Mouse (Mus musculus) lung, adult 18-20 months (tissue): Measurements from ENCODE around the gene Gm20388.

Experiments
- DNase-seq, 2 experiments: peaks; one replicate each; pipeline ENCODE4 v3.0.0; 2022; ENCODE audit warnings: mixed read lengths in 2 of 2

Gm20388 gene

DNA sequence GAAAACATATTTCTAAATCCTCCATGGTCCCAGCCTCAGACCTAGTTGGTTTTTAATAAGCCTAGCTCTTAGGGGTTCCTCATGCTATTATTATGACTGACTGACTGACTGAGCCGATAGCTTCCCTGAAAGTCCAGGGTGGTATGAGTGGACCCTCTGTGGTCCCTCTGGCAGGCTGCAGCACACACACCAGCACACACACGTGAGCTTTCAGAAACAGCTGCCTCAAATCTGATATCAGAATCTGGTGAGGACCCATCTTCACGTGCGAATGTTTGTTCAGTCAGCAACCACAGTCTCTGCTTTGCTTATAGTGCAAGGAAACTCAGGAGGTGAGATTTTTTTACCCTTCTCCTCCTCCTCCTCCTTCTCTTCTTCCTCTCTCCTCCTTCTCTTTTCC lies 54.2 kb downstream of the Gm20388 start:
- DNase-seq = no peak

DNA sequence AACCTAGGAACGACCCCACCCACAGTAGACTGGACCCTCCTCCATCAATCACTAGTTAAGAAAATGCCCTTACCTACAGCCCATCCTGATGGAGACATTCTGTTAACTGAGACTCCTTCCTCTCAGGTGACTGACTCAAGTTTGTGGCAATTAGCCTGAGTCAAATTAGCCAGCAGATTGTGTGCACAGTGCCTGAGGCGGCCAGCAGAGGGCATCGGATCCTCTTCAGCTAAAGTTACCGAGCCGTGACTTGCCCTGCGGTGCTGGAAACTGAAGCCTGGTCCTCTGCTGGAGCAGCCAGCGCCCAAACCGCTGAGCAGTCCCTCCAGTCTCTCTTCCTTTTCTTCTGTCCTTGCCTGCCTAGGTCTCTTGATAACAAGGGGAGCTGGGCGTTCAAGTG lies 56.8 kb downstream of the Gm20388 start:
- DNase-seq = no peak

DNA sequence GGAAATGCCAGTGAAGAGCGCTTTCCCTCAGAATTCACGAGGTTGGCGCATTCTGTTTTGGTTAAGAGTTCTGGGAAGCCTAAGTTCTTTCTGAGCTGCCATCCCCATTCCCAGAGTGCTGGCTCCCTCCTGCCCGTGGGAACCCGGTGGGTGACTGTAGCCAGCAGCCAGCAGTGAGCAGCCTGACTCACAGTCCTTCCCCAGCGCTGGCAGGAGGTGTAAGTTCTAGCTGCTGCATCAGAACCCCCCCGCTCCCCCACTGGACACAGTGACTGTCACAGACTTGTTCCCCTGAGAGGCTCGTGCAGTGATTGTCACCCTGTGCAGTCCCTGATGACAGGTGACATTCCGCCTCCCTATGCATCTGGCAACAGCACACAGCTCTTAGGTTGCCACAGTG lies 59.5 kb downstream of the Gm20388 start:
- no peak for DNase-seq

DNA sequence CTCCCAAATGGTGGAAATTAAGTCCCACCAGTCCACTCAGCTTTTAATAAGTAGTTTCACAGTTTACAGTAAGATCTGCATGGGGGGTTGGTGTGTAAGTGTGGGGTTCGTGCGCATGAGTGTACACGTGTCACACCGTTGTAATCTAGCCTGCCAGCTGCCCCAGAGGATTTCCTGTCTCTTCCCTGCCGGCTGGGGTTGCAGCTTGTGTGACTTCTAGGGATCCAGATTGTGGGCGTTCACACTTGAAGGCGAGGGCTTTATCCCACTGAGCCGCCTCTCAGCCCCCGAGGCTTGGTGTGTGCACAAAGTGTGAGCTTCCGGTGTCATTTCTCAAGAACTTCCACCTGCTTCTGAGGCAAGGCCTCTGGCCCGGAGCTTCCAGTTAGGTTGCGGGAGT lies 61.9 kb downstream of the Gm20388 start:
- no peak for DNase-seq

DNA sequence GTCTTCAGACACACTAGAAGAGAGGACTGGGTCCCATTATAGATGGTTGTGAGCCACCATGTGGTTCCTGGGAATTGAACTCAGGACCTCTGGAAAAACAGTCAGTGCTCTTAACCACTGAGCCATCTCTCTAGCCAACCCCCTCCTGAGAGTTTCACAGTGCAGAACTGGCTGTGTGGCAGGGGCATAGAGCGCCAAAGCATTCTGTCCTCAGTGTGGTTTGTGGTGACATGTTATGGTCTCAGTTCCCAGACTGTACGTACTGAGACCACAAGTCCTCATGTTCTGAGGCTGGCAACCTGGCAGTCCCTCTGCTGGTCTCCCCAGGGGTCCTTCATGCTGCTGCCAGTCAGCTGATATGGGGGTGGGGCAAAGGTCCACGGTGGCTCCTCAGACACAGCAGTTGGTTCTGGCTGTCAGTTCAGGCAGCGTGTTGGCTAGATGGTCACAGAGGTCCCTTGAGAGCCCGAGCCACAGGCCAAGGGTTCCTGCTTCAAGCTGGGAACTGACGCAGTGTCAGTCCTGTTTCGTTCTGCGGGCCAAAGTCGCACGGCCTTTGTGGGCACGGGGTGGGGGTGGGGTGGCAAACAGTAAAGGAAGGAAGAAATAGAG lies 68.2 kb downstream of the Gm20388 start:
- DNase-seq = no peak

DNA sequence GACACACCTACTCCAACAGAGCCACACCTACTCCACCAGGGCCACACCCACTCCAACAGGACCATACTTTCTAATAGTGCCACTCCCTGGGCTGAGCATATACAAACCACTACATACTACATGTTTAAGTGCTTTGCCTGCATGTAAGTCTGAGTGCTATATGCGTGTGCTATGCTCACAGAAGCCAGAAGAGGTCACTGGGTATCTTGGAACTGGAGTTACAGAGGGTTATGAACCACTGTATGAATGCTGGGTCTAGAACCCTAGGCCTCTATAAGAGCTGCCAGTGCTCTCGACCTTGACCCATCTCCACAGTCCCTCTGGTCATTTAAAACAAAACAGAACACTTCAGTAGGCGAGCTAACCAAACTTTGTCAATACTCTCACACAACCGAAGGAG lies 70.6 kb downstream of the Gm20388 start:
- DNase-seq = no peak

DNA sequence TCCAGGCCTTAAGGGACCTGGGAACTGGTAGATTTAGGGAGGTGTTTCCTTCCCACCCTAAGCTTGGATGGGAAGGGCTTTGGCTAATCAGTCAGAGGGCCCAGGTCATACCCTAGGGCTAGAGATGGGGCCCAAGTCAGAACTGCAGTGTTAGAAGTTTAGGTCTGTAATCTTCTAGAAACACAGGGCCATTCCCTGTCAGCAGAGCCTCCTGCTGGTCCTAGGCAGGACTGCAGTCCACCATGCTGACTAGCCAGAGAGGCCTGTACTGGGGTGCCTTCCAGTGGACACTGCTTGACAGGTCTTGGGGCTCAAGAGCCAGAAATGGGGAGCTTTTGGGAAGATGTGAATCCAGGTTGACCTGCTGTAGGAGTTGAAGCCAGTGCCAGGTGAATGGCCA lies 73.4 kb downstream of the Gm20388 start:
- DNase-seq = no peak

DNA sequence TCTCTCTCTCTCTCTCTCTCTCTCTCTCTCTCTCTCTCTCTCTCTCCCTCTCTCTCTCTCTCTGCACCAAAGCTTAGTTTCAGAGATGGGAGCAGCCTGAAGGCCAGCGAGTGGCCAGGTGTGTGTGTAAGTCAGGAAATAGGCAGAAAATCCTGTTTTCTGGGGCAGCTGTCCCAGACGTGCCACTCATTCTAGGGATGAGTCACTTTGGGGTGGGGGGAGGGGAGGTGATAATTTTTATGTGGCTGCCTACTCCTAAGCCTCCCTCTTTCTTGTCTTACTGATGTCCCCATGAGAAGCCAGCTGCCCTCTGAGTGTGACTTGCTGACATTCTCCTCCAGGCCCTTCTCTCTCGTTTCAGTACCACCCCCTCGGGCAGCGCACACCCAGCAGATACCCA lies 75.5 kb downstream of the Gm20388 start:
- DNase-seq = no peak

DNA sequence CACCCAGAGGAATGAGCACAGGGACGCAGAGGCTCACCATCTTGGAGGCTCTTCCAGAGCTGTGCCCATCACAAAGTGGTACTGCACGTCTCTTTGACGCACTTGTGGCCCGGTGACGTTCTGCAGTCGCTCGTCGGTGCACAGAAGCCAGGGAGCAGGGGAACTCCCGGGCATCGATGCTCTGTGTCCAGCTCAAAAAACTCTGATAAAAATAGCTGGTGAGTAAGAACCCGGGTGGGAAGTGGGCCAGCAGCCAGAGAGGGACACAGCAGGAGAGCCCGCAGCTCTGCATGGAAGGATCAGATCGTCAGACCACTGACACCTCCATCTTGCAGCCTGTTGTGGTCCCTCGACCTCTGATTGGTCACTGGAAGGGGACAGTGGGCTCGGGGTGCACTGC lies 77.4 kb downstream of the Gm20388 start:
- DNase-seq = no peak

DNA sequence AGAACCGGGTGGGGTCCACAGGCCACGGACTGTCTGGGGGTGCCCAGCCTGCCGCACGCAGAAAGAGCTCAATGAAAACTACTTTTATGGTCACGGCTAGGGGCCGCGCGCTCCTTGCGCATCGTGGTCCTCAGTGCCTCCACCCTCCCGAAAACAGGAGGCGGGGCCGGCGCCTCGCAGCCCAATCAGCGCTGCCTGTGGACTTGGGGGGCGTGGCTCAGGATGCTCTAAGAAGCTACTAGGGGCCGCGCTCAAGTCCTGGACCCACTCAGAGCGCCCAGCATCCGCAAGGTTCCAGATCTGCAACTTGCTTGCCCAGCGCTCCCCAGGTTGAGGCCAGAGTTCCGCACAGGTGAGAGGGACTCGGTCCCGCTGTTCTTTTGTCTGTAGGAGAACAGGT lies 81.6 kb downstream of the Gm20388 start, which contains the start of gene Crispld2:
Gene Crispld2 (plus strand): TSS at position 190 of the 400 bp plus-strand sequence.
- DNase-seq = peak; percentile 71 to 73

DNA sequence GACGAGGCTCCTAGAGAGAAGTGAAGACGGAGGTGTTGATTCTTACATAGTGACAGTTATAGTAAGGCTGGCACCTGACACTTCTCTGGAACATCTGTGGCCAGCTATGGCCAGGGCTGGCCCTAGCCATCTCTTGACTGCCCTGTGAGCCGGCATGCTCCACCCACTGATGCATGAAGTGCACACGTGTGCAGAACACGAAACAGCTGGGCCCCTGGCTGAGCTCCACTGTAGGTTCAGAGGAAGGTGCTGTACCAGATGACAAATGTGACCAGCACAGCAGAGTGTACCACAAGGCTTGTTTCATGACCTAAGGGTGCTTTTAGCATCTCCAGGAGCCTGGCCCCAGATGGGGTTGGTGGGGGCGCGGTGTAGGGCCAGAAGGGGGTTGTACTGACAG lies 83.5 kb downstream of the Gm20388 start:
- DNase-seq = peak in 1 of 2 experiments; percentile 25

DNA sequence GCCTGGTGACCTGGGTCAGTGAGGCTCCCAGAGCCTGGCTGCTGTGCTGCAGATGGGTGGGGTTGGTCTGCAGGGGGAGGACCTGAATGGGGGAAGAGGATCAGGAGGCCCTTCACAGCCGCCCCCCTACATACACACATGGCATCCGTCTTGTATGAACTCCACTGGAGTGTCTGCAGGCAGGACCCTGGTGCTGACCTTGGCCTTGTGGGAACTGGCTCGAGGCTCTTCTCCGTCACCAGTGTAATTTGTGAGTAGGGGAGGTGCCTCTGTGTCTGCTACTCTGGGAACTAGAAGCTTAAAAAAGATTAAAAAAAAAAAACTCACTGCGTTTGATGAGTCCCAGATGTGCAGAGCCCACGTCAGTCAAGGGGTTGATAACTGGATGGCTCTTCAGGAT lies 83.9 kb downstream of the Gm20388 start:
- no peak for DNase-seq

DNA sequence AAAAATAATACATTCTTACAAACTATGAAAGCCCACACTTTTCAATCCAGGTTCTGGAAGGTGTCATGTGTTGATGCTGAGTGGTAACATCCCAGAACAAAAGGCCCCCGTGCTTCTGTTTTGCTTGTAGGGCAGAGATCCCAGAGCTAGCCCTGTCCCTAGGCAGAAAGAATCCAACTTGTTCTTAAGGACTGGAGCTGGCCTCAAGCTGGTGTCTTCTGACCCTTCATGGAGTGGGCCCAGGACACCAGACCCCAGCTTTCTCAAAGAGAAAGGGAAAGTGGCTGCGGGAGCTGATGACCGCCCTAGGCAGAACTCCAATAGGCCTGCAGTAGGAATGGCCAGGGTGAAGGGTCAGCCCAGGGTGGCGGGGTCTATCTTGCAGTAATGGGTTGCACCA lies 86.6 kb downstream of the Gm20388 start:
- DNase-seq = no peak

DNA sequence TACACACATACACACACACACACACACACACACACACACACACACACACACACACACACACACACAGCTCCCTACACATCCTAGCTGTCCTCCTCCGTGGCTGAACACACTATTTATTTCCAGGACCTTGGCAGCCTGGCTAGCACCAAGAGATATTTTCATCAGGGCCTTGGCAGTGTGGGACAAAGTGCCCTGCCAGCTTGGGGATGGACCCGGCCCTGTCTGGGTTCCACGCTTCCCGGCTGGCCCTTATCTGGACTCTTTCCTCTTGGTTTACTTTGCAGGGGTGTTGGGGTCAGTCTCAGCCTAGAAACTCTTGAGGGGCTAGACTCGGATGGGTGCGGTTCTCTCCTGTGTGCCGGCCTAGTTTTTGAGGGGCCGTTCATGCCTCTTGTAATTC lies 89.8 kb downstream of the Gm20388 start:
- DNase-seq = no peak

DNA sequence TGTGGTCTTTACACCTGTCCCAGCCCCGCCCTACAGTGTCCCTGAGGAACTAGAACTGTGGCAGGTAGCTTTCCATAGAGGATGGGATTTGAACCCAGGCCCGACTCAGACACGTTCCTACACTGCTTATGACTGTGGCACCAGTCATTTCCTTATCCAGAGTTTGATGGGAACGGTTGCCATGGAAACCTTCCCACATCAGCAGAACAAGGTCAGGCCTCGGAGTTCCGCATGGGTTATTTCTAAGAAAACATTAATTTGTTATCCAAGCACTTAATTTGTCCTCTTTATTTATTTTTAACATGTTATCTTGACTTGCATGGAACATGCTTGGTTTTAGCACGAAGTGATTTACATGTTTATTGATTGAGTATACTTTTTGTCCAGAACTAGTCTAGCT lies 91.1 kb downstream of the Gm20388 start:
- DNase-seq = peak in 1 of 2 experiments; percentile 41

DNA sequence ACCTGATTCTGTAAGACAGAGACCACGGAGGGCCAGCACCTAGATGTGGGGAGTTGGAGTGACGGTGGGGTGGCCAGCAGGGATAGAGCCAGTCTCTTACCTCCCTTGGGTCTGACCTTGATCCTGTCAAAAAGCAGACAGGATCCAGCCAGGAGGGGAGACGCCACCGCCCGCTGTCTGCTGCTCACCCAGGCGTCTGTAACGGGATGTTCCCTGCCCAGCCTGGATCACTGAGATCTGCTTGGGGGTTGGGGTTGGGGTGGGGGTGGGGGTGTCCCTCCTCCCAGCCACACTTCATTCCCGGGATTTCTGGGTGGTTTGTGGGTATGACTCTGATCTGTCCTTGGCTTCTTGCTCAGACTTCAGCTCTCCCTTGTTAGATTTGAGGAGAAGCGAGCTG lies 91.7 kb downstream of the Gm20388 start:
- DNase-seq = no peak

DNA sequence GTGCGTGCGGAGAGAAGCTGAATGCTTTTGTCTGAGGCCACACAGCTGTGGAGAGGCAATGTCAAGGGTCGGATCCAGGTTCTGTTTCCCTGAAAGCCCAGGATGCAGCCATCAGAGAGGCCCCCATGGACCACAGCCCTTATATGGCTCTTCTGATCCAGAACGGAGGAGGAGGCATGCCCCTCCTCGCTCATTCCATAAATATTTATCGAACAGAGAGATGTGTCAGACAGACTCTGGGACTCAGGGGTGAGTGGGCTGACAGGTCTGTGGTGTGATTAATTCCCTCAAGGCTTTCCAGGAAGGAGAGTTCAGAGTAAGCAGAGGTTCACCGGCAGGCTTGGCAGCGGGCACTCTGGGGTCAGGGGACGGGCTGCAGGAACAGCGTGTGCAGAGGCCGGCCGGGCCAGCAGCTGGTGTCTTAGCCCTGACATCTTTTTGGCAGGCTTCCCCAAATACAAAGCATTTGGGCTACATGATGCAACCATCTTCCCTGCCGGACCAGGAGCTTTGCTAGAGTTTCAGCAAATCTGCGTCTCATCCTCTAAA lies 93.6 kb downstream of the Gm20388 start:
- DNase-seq = peak; percentile 71 to 79

DNA sequence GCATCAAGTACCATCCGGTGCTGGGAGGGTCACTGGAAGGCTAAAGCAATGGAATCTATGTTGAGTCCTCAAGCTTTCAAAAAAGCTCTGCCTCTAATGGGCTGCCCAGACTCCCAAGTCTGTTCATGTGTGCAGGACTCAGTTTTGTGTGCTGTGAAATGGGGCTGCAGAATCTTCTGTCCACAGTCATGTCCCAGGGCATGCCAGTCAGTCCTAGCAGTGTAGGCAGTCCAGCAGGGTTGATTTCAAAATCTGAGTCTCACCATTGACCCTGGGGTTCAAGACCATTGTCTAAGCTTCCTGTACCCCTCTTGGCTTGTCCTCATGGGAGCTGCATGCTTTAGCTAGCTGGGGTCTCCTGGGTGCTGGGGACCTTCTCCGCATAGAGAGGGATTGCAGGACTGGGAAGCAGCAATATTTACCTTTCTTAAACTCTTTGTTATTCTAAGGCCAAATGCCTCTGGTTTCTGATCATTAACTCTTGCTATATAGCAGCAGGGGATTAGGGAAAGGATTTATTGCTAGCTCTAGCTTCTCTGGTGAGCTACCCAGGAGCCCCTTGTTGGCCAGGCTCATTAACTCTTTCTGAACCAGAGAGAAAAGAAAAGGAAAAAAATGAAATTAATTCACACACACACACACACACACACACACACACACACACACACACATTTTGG lies 94.2 kb downstream of the Gm20388 start:
- DNase-seq = no peak

DNA sequence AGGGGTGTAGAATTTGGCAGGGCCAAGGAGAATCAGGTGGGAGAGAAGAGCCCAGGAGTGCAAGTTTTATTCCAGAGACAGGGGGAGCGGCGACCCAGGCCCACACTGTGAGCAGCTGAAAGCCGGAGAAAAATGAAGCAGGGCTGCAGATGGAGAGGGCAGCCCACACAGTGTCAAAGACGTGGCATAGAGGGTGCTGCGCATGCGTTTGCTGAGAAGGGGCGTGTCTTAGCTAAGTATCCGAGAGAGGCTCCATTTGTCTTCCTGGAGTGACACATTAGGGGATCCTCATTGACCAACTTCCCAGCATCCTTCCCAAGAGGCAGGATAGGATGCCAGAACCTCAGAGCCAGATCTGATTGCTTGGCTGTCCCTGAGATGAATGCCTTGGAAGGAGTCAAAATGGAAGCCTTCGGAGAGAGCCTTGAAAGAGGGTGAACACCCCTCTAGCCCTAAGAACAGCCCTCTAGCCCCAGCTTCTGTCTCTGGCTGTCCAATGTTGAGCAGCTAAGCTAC lies 96.1 kb downstream of the Gm20388 start:
- no peak for DNase-seq

DNA sequence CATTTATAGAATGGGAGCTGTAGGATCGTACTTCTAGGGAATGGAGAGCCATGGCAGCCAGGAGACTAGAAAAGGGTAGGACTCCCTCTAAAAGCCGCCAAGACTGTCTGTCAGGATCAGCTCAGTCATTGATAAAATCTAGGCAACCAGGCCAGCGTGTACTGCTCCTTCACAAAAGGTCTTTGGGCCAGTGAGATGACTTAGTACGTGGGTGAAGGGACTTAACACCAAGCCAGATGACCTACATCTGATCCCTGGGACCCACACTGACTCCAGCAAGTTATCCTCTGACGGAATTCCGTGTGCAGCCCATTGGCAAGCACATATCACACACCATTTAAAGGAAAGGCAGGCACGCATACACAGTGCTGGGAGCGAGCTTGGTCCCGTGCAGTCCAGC lies 96.5 kb downstream of the Gm20388 start:
- DNase-seq = no peak

DNA sequence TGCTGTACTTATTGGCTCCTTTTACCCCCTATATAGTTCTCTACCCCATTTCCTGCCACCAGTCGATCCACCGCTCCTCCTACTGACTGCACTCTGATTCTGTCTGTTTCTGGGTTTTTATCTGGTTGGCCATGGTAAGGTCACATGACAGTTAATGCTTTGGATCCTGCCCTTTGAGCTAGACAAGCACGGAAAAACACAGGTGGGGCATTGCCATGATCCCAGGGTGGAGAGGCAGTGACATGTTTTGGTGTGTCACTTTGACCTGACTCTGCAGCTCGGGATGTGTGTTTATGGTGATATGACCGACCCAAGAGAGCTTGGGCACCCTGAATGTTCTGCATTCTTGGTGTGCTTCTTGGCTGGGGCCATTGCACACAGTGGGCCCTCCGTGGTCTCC lies 98.6 kb downstream of the Gm20388 start:
- DNase-seq = no peak

DNA sequence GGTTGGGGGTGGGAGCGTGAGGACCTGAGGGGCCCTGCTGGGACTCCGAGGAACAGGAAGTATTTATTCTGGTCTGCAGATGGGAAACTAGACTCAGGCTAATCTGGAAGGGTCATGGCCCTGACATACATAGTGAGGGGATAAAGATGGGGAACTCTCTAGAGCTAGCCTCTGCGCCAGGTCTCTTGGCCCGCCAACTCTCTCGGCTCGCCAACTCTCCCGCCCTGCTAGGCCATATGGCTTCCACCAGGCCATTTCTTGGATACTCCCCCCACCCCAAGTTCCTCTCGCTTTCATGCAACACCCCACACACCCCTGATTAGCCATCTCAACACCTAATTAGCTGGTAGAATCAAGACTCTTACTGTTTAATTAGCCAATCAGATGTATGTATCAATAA lies 101.8 kb downstream of the Gm20388 start:
- no peak for DNase-seq

DNA sequence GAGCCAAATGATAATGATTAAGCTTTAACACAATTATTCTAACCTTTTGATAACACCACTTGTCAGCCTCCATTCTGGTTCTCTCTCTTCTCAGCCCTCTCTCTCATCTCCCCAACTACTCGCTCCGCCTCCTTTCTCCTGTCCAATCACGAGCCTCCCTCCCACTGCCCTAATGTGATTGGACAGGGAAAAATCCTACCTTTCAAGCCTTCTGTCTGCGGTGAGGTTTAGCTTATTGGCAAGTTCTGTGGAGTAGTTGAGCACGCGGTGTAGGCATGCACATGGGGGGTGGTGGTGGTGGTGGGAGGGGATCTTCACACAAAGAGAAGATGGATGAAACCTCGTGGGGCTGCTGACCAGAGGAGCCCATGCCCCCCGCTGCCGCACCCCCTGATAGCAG lies 102.3 kb downstream of the Gm20388 start:
- DNase-seq = no peak

DNA sequence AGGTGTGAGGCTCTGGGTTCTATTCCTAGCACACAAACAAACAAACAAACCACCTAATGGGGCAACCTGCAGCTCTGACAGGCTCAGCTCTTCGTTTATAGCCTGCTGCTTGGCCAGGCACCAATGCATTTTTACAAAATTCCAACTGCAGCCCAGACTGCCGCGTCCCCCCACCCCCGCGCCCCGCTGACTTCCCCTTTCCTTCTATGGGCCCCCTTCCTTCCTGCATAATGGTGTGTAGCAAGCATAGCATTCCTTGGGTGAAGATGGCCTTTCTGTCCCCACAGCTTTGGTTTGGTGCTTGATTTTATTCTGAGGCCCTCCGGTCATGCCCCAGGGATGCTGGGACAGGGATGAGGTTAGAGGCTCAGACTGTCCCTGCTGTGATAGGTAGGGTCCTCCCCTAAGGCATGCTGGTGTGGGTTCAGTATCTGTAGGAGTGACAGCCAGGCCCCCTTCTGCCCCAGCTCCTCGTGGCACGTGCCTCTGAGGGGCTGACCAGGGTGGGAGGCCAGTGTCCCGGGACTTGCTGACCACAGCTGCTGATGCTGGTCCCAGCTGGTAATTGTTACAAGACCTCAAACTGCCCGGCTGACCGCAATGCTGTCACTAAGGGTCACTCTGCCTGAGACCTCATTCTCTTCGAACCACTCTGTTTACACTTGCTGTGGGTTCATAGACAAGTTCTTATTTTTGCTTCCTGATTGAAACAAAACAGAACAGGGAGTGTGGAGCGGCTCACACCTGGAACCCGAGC lies 103.8 kb downstream of the Gm20388 start:
- DNase-seq = no peak
